Mouse (Mus musculus): ENCODE data around the gene Pno1.
"Not testable (repeated sequence)": the region's sequence is repeated elsewhere in the genome, so short reads cannot be mapped to it uniquely, and the experiment has no call there.

The Pno1 gene

GRCm38 (mm10) chr11:17211258-17212140 lies at the start of gene Pno1:
TSS of gene Pno1 (minus strand) at chr11:17211568.
- peak; percentile 97 for DNase-seq

- DNase-seq: peak; percentile 42
Measured at GRCm38 (mm10) chr11:17257861-17258260, 46.5 kb upstream of the Pno1 start.

GRCm38 (mm10) chr11:17257443-17257842 lies 46.1 kb upstream of the Pno1 start, which contains the start of gene C1d:
TSS of gene C1d (plus strand) at chr11:17257579.
- DNase-seq: peak; percentile 97

GRCm38 (mm10) chr11:17256813-17257365 lies 45.5 kb upstream of the Pno1 start:
- peak; percentile 9 for DNase-seq

- DNase-seq: no peak
Measured at GRCm38 (mm10) chr11:17248715-17249114, 37.3 kb upstream of the Pno1 start.

- not testable (repeated sequence) for DNase-seq
Measured at GRCm38 (mm10) chr11:17238598-17238997, 27.2 kb upstream of the Pno1 start.

GRCm38 (mm10) chr11:17236449-17237037 lies 25.2 kb upstream of the Pno1 start:
- no peak for DNase-seq

- DNase-seq: no peak
Measured at GRCm38 (mm10) chr11:17232792-17233191, 21.4 kb upstream of the Pno1 start.

- DNase-seq: no peak
Measured at GRCm38 (mm10) chr11:17221126-17221525, 9.8 kb upstream of the Pno1 start.

GRCm38 (mm10) chr11:17215475-17215874 lies 4.1 kb upstream of the Pno1 start:
- DNase-seq: no peak

- no peak for DNase-seq
Measured at GRCm38 (mm10) chr11:17212903-17213509, 1.6 kb upstream of the Pno1 start.

GRCm38 (mm10) chr11:17212141-17212495 lies 750 bp upstream of the Pno1 start:
- DNase-seq: no peak

- no peak for DNase-seq
Measured at GRCm38 (mm10) chr11:17202481-17202880, 8.9 kb downstream of the Pno1 start.

GRCm38 (mm10) chr11:17200936-17201335 lies 10.4 kb downstream of the Pno1 start:
- DNase-seq: no peak

GRCm38 (mm10) chr11:17199840-17200501 lies 11.4 kb downstream of the Pno1 start:
- DNase-seq: no peak

GRCm38 (mm10) chr11:17199170-17199569 lies 12.2 kb downstream of the Pno1 start:
- no peak for DNase-seq

- peak; percentile 18 for DNase-seq
Measured at GRCm38 (mm10) chr11:17192151-17192844, 19.1 kb downstream of the Pno1 start.

- DNase-seq: no peak
Measured at GRCm38 (mm10) chr11:17188786-17189185, 22.6 kb downstream of the Pno1 start.

GRCm38 (mm10) chr11:17187649-17188048 lies 23.7 kb downstream of the Pno1 start:
- no peak for DNase-seq

GRCm38 (mm10) chr11:17183165-17183564 lies 28.2 kb downstream of the Pno1 start:
- DNase-seq: no peak

GRCm38 (mm10) chr11:17181807-17182206 lies 29.6 kb downstream of the Pno1 start, which contains the start of gene Wdr92:
TSS of gene Wdr92 (plus strand) at chr11:17182107.
- DNase-seq: no peak

- no peak for DNase-seq
Measured at GRCm38 (mm10) chr11:17180753-17181152, 30.6 kb downstream of the Pno1 start.

All from kidney, postnatal 14 days (tissue).